Mouse (Mus musculus): Measurements from ENCODE around the gene Ctsa.
"Not testable (repeated sequence)": the region's sequence is repeated elsewhere in the genome, so short reads cannot be mapped to it uniquely, and the experiment has no call there.

The Ctsa gene

GRCm38 (mm10) chr2:164877376-164878215, 44.9 kb downstream of the Ctsa start:
- not testable (repeated sequence) for DNase-seq (ENCODE audit: extremely low spot score, low spot score)

DNA sequence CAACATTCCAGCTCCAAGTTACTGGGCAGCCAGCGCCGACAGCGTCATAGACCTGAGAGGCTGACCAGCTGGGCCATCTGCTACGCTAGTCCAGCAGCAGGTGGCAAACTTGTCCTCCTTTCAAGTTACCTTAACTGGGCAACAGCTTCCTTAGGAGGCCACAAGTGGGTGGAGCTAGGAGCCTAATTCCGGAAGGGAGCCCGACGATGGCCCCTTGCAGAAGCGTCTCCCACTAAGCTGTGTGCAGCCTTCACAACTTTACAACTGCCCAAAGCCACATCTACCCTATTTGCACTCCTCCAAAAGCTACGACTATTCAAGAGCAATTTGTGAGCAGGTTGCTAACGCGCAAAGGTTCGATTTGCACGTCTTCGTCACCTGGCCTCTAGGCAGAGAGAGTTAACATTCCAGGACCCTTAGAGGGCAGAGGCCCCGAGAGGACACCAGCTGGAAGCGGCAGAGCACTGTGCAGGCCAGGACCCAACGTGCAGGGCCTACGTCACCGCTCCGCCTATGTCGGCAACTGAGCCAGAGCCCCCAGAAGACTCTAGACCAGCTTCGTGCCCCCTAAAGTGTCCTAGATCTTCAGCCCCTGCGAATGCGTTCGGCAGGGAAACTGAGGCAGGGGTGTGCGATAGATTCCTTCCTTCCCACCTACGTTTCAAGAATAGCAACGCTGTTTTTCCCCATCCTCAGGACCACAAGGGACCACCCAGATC, 46.0 kb downstream of the Ctsa start:
- peak; percentile 56 for DNase-seq (ENCODE audit: extremely low spot score, low spot score)

DNA sequence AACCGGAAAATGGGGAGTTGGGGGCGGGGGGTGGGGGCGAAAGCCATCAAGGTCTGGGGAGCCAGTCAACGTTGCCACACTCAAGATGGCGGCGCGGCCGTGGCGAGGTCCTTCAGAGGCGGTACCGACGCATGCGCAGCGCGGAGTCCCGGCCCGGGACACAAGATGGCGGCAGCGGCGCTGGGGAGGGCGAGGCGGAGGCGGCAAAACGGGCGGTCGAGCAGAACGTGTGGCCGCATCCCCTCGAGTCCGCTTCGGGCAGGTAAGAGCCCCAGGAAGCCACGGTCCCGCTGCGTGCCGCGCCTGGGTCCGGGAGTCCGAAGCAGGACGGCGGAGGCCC, 46.5 kb downstream of the Ctsa start, which contains the start of gene Pcif1:
TSS of gene Pcif1 (plus strand) at position 77 of the 340 bp plus-strand sequence.
- peak; percentile 94 for DNase-seq (ENCODE audit: extremely low spot score, low spot score)

DNA sequence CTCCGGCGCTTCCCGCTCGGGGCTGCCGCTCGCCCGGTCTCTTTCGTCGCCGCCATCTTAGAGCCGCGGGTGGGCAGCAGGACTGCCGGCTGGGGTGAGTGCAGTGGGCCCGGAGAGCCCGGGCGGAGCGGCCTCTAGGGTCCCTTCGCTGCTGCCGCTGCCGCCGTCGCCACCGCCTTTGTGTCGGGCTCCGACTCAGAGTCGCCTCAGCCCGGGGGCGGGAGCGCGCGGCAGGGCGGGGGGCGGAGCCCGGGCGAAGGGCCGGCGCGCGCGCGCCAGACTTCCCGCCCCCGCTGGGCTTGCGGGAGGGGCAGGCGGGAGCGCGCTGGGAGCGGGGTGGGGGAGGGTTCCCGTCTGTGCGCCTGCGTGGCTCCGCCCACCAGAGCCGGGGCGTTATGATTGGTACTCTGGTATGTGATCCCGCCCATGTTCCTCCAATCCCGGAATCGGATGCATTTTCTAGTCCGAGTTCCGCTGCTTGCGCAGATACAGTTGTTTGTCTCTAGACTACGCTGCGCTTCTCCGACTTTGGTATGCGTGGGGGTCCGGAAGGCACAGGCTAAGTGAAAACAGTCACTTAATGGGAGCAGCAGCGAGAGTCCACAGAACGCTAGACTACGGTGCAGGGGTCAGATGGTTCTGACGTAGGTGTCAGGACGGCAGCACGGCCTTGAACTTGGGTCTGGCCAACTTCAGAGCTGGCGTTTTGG, 47.0 kb downstream of the Ctsa start:
- DNase-seq (ENCODE audit: extremely low spot score, low spot score) = peak; percentile 97

DNA sequence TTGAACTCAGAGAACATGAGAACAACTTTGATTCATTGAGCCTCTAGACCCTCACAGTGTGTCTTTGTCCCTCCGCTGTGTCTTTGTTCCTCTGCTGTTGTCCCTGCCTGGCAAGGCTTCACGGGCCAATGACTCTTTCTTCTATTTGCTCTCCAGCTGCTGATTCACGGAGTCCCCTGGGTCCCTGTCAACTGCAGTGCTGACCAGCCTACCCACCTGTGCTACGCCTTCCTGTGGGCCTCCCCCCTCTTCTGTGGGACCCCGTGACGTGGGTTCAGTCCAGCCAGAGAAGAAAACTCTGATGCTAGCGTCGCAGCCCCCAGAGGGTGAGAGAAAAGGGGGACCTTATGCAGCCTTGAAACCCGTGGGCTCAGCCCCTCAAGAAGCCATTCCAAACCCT, 49.9 kb downstream of the Ctsa start:
- DNase-seq (ENCODE audit: extremely low spot score, low spot score) = no peak

GRCm38 (mm10) chr2:164885788-164886187, 53.1 kb downstream of the Ctsa start:
- DNase-seq (ENCODE audit: extremely low spot score, low spot score) = no peak

DNA sequence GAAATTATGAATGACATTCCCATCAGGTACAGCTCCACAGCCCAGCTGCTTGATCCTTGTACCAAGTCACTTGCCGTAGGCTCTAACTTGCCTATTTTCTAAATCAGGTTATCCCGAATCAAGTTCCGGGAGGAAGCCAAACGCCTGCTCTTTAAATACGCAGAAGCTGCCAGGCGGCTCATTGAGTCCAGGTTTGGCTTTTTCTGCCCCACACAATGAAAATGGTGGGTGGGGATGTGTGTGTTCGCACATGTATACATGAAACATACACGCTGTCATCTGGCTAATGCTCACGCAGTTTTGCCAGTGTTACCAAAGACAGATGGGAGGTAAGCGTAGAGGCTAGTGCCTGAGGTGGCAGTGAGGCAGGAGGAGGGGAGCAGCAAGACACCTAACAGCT, 53.9 kb downstream of the Ctsa start:
- DNase-seq (ENCODE audit: extremely low spot score, low spot score) = no peak

GRCm38 (mm10) chr2:164888996-164889395, 56.3 kb downstream of the Ctsa start:
- no peak for DNase-seq (ENCODE audit: extremely low spot score, low spot score)

- DNase-seq (ENCODE audit: extremely low spot score, low spot score) = no peak
Measured at GRCm38 (mm10) chr2:164889960-164890359, 57.3 kb downstream of the Ctsa start.

All from neural tube, embryonic 10.5 days (tissue).